Mouse (Mus musculus) forebrain, embryonic 11.5 days (tissue): ENCODE data around the gene Itga3. TPM values are rescaled to one million over a fixed set of nuclear protein-coding genes. Genes with fewer than 3 reads are reported as not detected.

Source experiments
- ATAC-seq: fragments of 200-750 bp; cut with Nextera tagmentation; replicated peaks from 2 replicates; pipeline ENCODE4 v1.8.0; 2017; ENCODE audit warnings: moderate TSS enrichment; ENCODE audit not compliant: low FRiP score
- DNase-seq: peaks from one replicate; pipeline ENCODE4 v3.0.0-alpha.2; 2017; ENCODE audit warnings: low spot score
- H3K27ac ChIP-seq: fragments of 300-500 bp; sonication (generic); 2 replicates; pipeline ENCODE4 v1.5.1; 2014; ENCODE audit warnings: low read depth, low read length
- H3K27me3 ChIP-seq: fragments of 300-500 bp; sonication (generic); 2 replicates; pipeline ENCODE4 v1.6.1; 2014; ENCODE audit warnings: mild to moderate bottlenecking, low read length, mixed read lengths; ENCODE audit not compliant: control insufficient read depth, insufficient read depth
- H3K36me3 ChIP-seq: fragments of 300-500 bp; sonication (generic); 2 replicates; pipeline ENCODE4 v1.6.1; 2014; ENCODE audit warnings: mild to moderate bottlenecking, low read length, moderate library complexity, mixed read lengths; ENCODE audit not compliant: control insufficient read depth, insufficient read depth
- H3K4me1 ChIP-seq: fragments of 300-500 bp; sonication (generic); replicated peaks from 2 replicates; pipeline ENCODE4 v1.6.1; 2014; ENCODE audit warnings: low read length, mixed read lengths; ENCODE audit not compliant: control insufficient read depth, insufficient read depth
- H3K4me2 ChIP-seq: fragments of 300-500 bp; sonication (generic); 2 replicates; pipeline ENCODE4 v1.6.1; 2014; ENCODE audit warnings: low read depth, mild to moderate bottlenecking, low read length, moderate library complexity, mixed read lengths; ENCODE audit not compliant: severe bottlenecking
- H3K4me3 ChIP-seq: fragments of 300-500 bp; sonication (generic); 2 replicates; pipeline ENCODE4 v1.5.1; 2014; ENCODE audit warnings: low read depth, low read length
- H3K9ac ChIP-seq: fragments of 300-500 bp; sonication (generic); 2 replicates; pipeline ENCODE4 v1.6.1; 2014; ENCODE audit warnings: low read length
- H3K9me3 ChIP-seq: fragments of 300-500 bp; sonication (generic); 2 replicates; pipeline ENCODE4 v1.6.1; 2016; ENCODE audit warnings: low read length, mixed read lengths; ENCODE audit not compliant: control insufficient read depth
- WGBS: fragments of 180-500 bp; shearing (Covaris S2); extraction: QIAGEN DNeasy Blood & Tissue Kit; methylation state at CpG from one replicate; pipeline ENCODE4 v1.1.7; 2014; 5-methylcytosine and 5-hydroxymethylcytosine counted together
- polyA plus RNA-seq: library from polyadenylated mRNA; unstranded; fragments of >200 nt; fragmentation: Nextera tagmentation; extraction: Ambion mirVana; gene quantifications from 2 replicates; pipeline ENCODE4 v1.2.1, GENCODE M21; 2014

The Itga3 gene
- polyA plus RNA-seq, 1 experiment from 2014 or later = 4.4 TPM

GRCm38 (mm10) chr11:95004136-95004936 is 72.3 kb downstream of the Itga3 start:
- Histone ChIP-seq H3K4me2 (no peak overlapping the region), H3K4me3 (no peak overlapping the region), H3K9ac (no peak overlapping the region), H3K4me1 (peaks cover 11% of the 10 kb centered on the region), H3K27me3 (no peaks in the 10 kb centered on the region), H3K9me3 (no peaks in the 10 kb centered on the region), H3K36me3 (peaks cover 13% of the 10 kb centered on the region; the same call in 1 of the 2 replicates), H3K27ac (no peak overlapping the region)
- ATAC-seq (no peak), DNase-seq (no peak)
- WGBS = 88% methylated on average over 12 of the region's 12 CpGs

GRCm38 (mm10) chr11:95002705-95003104 is 73.9 kb downstream of the Itga3 start:
- Histone ChIP-seq H3K4me1 (peaks cover 4% of the 10 kb centered on the region; the same call in 1 of the 2 replicates), H3K9ac (no peak overlapping the region), H3K4me2 (no peak overlapping the region), H3K4me3 (no peak overlapping the region), H3K27me3 (no peaks in the 10 kb centered on the region), H3K27ac (no peak overlapping the region), H3K9me3 (no peaks in the 10 kb centered on the region), H3K36me3 (peaks cover 13% of the 10 kb centered on the region; the same call in 1 of the 2 replicates)
- ATAC-seq (no peak), DNase-seq (no peak)
- over 99% methylated on average over 8 of the region's 8 CpGs for WGBS

- H3K4me1 ChIP-seq = peaks cover 4% of the 10 kb centered on the region; the same call in 1 of the 2 replicates
- H3K4me2 ChIP-seq = no peak overlapping the region
- peaks cover 14% of the 10 kb centered on the region; the same call in 1 of the 2 replicates for H3K36me3 ChIP-seq
- ATAC-seq (no peak), DNase-seq (peak; percentile 49)
- no peak overlapping the region for H3K9ac ChIP-seq
- WGBS = 86% methylated on average over 21 of the region's 21 CpGs
- no peak overlapping the region for H3K4me3 ChIP-seq
- no peaks in the 10 kb centered on the region for H3K9me3 ChIP-seq
- no peak overlapping the region for H3K27ac ChIP-seq
- H3K27me3 ChIP-seq = no peaks in the 10 kb centered on the region
These were observed 74.8 kb downstream of the Itga3 start for GRCm38 (mm10) chr11:95001584-95002347.

GRCm38 (mm10) chr11:95001058-95001457 is 75.5 kb downstream of the Itga3 start:
- WGBS = 1% methylated on average over 8 of the region's 8 CpGs
- no peak overlapping the region for H3K4me3 ChIP-seq
- H3K4me2 ChIP-seq = no peak overlapping the region
- no peak overlapping the region for H3K27ac ChIP-seq
- ATAC-seq = peak; percentile 70
- H3K9ac ChIP-seq = no peak overlapping the region
- peaks cover 4% of the 10 kb centered on the region; the same call in 1 of the 2 replicates for H3K4me1 ChIP-seq
- no peaks in the 10 kb centered on the region for H3K27me3 ChIP-seq
- no peaks in the 10 kb centered on the region for H3K9me3 ChIP-seq
- DNase-seq = peak; percentile 82
- peaks cover 19% of the 10 kb centered on the region; the same call in 1 of the 2 replicates for H3K36me3 ChIP-seq

- 70% methylated on average over 4 of the region's 4 CpGs for WGBS
- Histone ChIP-seq H3K9ac (no peak overlapping the region; the same call in 1 of the 2 replicates), H3K27ac (no peak overlapping the region), H3K4me3 (no peak overlapping the region), H3K4me2 (no peak overlapping the region), H3K4me1 (peaks cover 5% of the 10 kb centered on the region; the same call in 1 of the 2 replicates), H3K9me3 (no peaks in the 10 kb centered on the region), H3K27me3 (no peaks in the 10 kb centered on the region), H3K36me3 (peaks cover 19% of the 10 kb centered on the region; the same call in 1 of the 2 replicates)
- DNase-seq (peak; percentile 58), ATAC-seq (peak; percentile 9; the same call in 1 of the 2 replicates)
These were observed 76.1 kb downstream of the Itga3 start for GRCm38 (mm10) chr11:95000548-95000947.

GRCm38 (mm10) chr11:95000128-95000527 is 76.5 kb downstream of the Itga3 start:
- peak; percentile 46 for DNase-seq
- H3K4me1 ChIP-seq = peaks cover 8% of the 10 kb centered on the region; the same call in 1 of the 2 replicates
- peaks cover 17% of the 10 kb centered on the region; the same call in 1 of the 2 replicates for H3K36me3 ChIP-seq
- no peaks in the 10 kb centered on the region for H3K9me3 ChIP-seq
- WGBS = 81% methylated on average over 8 of the region's 8 CpGs
- H3K9ac ChIP-seq = no peak overlapping the region; the same call in 1 of the 2 replicates
- no peak overlapping the region for H3K4me2 ChIP-seq
- no peaks in the 10 kb centered on the region for H3K27me3 ChIP-seq
- H3K27ac ChIP-seq = no peak overlapping the region
- ATAC-seq = no peak
- H3K4me3 ChIP-seq = no peak overlapping the region

GRCm38 (mm10) chr11:94998041-94998531 is 78.5 kb downstream of the Itga3 start:
- Histone ChIP-seq H3K27ac (0 out of 2 replicates have a peak overlapping the region, but pooled peaks have one; percentile 12), H3K9me3 (no peaks in the 10 kb centered on the region), H3K9ac (no peak overlapping the region), H3K4me1 (peaks cover 17% of the 10 kb centered on the region), H3K27me3 (no peaks in the 10 kb centered on the region), H3K4me2 (no peak overlapping the region), H3K4me3 (no peak overlapping the region), H3K36me3 (peaks cover 16% of the 10 kb centered on the region; the same call in 1 of the 2 replicates)
- no peak for DNase-seq
- ATAC-seq = no peak
- WGBS = 88% methylated on average over 16 of the region's 16 CpGs

- peaks cover 21% of the 10 kb centered on the region for H3K4me1 ChIP-seq
- no peak overlapping the region for H3K4me2 ChIP-seq
- H3K4me3 ChIP-seq = no peak overlapping the region
- 73% methylated on average over 5 of the region's 5 CpGs for WGBS
- DNase-seq = no peak
- no peak overlapping the region for H3K9ac ChIP-seq
- H3K27me3 ChIP-seq = no peaks in the 10 kb centered on the region
- no peak for ATAC-seq
- H3K27ac ChIP-seq = no peak overlapping the region
- peaks cover 11% of the 10 kb centered on the region; the same call in 1 of the 2 replicates for H3K36me3 ChIP-seq
- H3K9me3 ChIP-seq = no peaks in the 10 kb centered on the region
These were observed 79.0 kb downstream of the Itga3 start for GRCm38 (mm10) chr11:94997596-94997995.
